Mouse (Mus musculus): ENCODE measurements around the gene Rnf222.

DNA sequence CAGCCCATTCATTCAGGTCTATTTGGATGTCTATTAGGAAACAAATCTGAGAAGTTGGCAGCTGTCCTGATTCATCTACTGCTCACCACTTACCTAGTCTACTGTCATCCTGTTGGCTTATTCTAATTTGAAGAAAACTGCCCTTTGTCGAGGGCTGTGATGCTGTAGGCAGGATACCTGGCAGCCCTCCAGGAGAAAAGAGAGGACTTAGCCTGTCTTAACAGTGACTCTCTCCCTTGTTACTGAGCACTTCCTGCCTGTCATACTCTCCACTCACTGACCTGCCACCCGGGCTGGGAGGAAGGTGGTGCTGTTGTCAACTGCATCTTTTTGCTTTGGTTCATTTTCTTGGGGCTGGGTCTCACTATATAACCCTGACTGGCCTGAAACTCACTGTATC is 2.3 kb downstream of the Rnf222 start:
- TF ChIP-seq CTCF (IDR thresholded peaks at IDR 0.05; ENCODE audit: insufficient read depth, low read depth, low read length) (no peak), POLR2A (IDR thresholded peaks at IDR 0.05; ENCODE audit: insufficient read depth, low read depth, low read length) (no peak)
